Mouse (Mus musculus): Measurements from ENCODE around the gene Cdh4.

DNA sequence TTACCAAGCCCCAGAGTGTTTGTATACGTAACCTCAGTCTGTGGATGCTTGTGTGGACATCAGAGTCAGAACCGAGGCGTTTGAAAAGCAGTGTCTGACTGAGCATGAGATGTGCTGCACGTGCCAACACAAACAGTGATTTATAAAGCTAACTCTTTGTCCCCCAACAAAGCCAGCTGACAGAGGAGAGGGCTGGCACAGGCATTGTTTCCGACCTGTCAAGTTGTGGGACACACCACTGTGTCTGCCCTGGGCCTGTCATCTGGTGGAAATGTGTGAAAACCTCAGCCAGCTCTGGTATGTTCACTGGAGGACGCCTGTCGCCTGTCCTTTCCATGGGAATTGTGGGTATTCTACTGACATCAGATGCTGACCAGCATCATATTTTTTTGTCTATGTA lies 248.3 kb downstream of the Cdh4 start:
- TF ChIP-seq ZNF384 (IDR thresholded peaks at IDR 0.05; ENCODE audit: low read depth, low read length) (no peak), HCFC1 (IDR thresholded peaks at IDR 0.05; ENCODE audit: borderline replicate concordance, insufficient read depth, low read length) (no peak), MAFK (IDR thresholded peaks at IDR 0.05; ENCODE audit: insufficient read depth, low read depth, low read length) (no peak), CHD2 (IDR thresholded peaks at IDR 0.05; ENCODE audit: low read depth, low read length) (no peak)
